Mouse (Mus musculus): ENCODE measurements at regions not wholly inside any gene's neighbourhood (a gene's known extent, or its start where the extent isn't known, plus 50 kb on each side); places are given as distances from the start of the nearest gene placed in this dataset.

- DNase-seq (ENCODE audit: low spot score in 2 of 2): peak in 1 of 2 experiments; percentile 13
These were observed 1162.7 kb upstream of the Slc39a10 start for GRCm38 (mm10) chr1:48055324-48055723.

GRCm38 (mm10) chr1:48031631-48032030, 1139.0 kb upstream of the Slc39a10 start:
- DNase-seq (ENCODE audit: low spot score in 2 of 2): no peak

Data from frontal cortex, postnatal 36 days (tissue).